Mouse (Mus musculus) intestine, postnatal 0 days (tissue): Measurements from ENCODE around the gene Vrk2. TPM values are rescaled to one million over a fixed set of nuclear protein-coding genes. Genes with fewer than 3 reads are reported as not detected.
A peak's percentile ranks its signal among the peaks of the same experiment; 100 is the strongest.

Experiments used
- ATAC-seq: fragments of 200-750 bp; cut with Nextera tagmentation; 2 replicates; pipeline ENCODE4 v1.8.0; 2017; ENCODE audit warnings: mild to moderate bottlenecking, moderate TSS enrichment, moderate library complexity
- H3K27ac ChIP-seq: fragments of 300-500 bp; sonication (generic); 2 replicates; pipeline ENCODE4 v1.5.1; 2014; ENCODE audit warnings: mild to moderate bottlenecking, low read depth, low read length, moderate library complexity
- H3K27me3 ChIP-seq: fragments of 300-500 bp; sonication (generic); replicated peaks from 2 replicates; pipeline ENCODE4 v1.6.1; 2014; ENCODE audit warnings: low read length, mixed read lengths; ENCODE audit not compliant: control insufficient read depth, insufficient read depth
- H3K36me3 ChIP-seq: fragments of 300-500 bp; sonication (generic); 2 replicates; pipeline ENCODE4 v1.6.1; 2014; ENCODE audit warnings: mild to moderate bottlenecking, moderate library complexity; ENCODE audit not compliant: control insufficient read depth, insufficient read depth
- H3K4me1 ChIP-seq: fragments of 300-500 bp; sonication (generic); replicated peaks from 2 replicates; pipeline ENCODE4 v1.6.1; 2014; ENCODE audit warnings: antibody characterized with exemption, low read length, mixed read lengths; ENCODE audit not compliant: control insufficient read depth, insufficient read depth
- H3K4me2 ChIP-seq: fragments of 300-500 bp; sonication (generic); replicated peaks from 2 replicates; pipeline ENCODE4 v1.6.1; 2014; ENCODE audit warnings: low read depth, mild to moderate bottlenecking, moderate library complexity
- H3K4me3 ChIP-seq: fragments of 300-500 bp; sonication (generic); 2 replicates; pipeline ENCODE4 v1.5.1; 2014; ENCODE audit warnings: low read depth, low read length
- H3K9ac ChIP-seq: fragments of 300-500 bp; sonication (generic); 2 replicates; pipeline ENCODE4 v1.6.1; 2014; ENCODE audit warnings: mild to moderate bottlenecking, low read depth, low read length
- H3K9me3 ChIP-seq: fragments of 300-500 bp; sonication (generic); 2 replicates; pipeline ENCODE4 v1.6.1; 2016; ENCODE audit warnings: mixed run types; ENCODE audit not compliant: control insufficient read depth
- CTCF ChIP-seq: sonication (generic); IDR thresholded peaks from 2 replicates; pipeline ENCODE4 v1.5.1; 2016; ENCODE audit warnings: low read depth, mild to moderate bottlenecking, control low read depth, antibody characterized with exemption, moderate library complexity
- WGBS: fragments of 180-500 bp; shearing (Covaris S2); extraction: QIAGEN DNeasy Blood & Tissue Kit; methylation state at CpG from one replicate; pipeline ENCODE4 v1.1.7; 2014; 5-methylcytosine and 5-hydroxymethylcytosine counted together
- polyA plus RNA-seq: library from polyadenylated mRNA; unstranded; fragments of >200 nt; fragmentation: Nextera tagmentation; extraction: Ambion mirVana; gene quantifications from 2 replicates; pipeline ENCODE4 v1.2.1, GENCODE M21; 2015

Vrk2 gene
- polyA plus RNA-seq, 1 experiment from 2014 or later: 10.1 TPM

DNA sequence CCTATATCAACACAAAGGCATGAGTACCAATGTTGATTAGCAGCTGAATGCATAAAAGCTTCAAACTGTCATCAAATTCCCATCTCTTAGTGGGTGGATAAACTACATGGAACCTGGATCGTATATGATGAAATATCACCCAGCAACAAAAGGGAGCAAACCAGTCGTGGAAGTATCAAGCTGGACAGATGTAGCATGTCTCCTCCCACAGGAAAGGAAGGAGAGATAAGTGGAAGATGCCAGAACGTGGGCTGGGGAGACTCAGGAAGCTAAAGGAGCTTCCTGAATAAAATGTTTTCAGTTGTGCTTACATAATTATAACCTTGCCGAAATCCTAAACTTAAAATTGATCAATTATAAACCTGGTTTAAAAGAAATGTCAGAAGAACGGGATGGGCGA lies 3.3 kb upstream of the Vrk2 start:
- Histone ChIP-seq H3K4me1 (peaks cover 5% of the 10 kb centered on the region; the same call in 1 of the 2 replicates), H3K27me3 (no peaks in the 10 kb centered on the region), H3K27ac (no peak overlapping the region), H3K36me3 (no peaks in the 10 kb centered on the region), H3K4me2 (no peak overlapping the region), H3K9ac (no peak overlapping the region), H3K9me3 (no peaks in the 10 kb centered on the region), H3K4me3 (no peak overlapping the region)
- no peak for ATAC-seq
- no peak for TF ChIP-seq CTCF
- 59% methylated on average over 6 of the region's 6 CpGs for WGBS

DNA sequence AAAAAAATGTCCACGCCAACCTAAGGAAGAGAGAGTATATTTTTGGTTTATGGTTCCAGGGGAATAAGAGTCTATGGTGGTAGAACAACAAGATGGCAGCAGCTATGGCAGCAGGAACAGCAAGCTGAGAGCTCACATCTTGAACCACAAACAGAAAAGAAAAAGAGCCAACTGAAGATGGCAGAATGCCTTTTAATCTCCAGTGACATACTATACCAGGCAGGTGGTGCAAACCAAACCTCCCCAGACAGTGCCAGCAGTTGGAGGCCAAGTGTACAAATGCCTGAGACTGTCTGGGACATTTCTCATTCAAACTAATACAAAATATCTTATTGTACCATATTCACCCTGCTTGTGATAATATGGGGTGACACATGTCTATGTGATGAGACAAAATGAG lies 2.4 kb upstream of the Vrk2 start:
- no peak for ATAC-seq

GRCm38 (mm10) chr11:26594487-26594886 lies 688 bp upstream of the Vrk2 start:
- no peak for ATAC-seq
- WGBS: 89% methylated on average over 1 of the region's 1 CpGs
- Histone ChIP-seq H3K9me3 (no peaks in the 10 kb centered on the region), H3K27ac (no peak overlapping the region), H3K9ac (no peak overlapping the region), H3K4me2 (no peak overlapping the region), H3K27me3 (no peaks in the 10 kb centered on the region), H3K36me3 (no peaks in the 10 kb centered on the region), H3K4me1 (peaks cover 5% of the 10 kb centered on the region; the same call in 1 of the 2 replicates), H3K4me3 (no peak overlapping the region)
- TF ChIP-seq CTCF: no peak

More for the DNA sequence above, 2.4 kb upstream of the Vrk2 start:
- Histone ChIP-seq H3K27me3 (no peaks in the 10 kb centered on the region), H3K36me3 (no peaks in the 10 kb centered on the region), H3K4me3 (no peak overlapping the region), H3K9me3 (no peaks in the 10 kb centered on the region), H3K9ac (no peak overlapping the region), H3K27ac (no peak overlapping the region), H3K4me1 (peaks cover 5% of the 10 kb centered on the region; the same call in 1 of the 2 replicates), H3K4me2 (no peak overlapping the region)
- TF ChIP-seq CTCF: no peak
- 85% methylated on average over 1 of the region's 1 CpGs for WGBS

DNA sequence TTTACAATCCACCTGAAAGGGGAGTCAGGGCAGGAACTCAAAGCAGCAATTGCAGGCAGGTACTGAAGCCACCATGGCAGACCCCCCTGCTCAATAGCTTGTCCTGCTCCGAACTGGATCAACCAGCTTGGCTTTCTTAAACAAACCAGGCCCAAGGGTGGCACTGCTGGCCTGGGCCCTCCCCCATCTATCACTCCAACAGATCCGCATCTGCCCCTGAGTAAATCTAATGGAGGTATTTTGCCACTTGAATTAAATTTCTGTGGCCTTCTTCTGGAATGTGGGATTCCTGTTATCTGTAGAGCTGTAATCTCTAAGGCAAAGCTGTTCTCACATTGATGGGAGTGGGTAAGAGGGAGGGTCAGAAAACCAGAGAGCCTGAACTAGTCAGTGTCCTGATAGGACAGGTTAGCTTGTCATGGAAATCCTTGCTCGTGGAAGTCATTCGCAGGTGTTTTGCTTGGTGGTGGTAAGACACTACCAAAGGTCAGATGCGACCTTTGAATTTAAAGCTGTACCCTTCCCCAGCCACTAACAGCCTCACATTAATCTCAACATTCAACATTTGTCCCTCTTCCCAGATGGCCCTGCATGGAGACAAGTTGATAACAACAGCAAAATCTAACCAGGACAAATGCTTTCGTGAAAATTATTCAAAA lies 1.3 kb downstream of the Vrk2 start:
- peak overlapping the region; percentile 73 for H3K4me2 ChIP-seq
- H3K9me3 ChIP-seq: no peaks in the 10 kb centered on the region
- peak overlapping the region; percentile 90 for H3K4me3 ChIP-seq
- H3K9ac ChIP-seq: peak overlapping the region; percentile 79
- peak overlapping the region; percentile 79 for H3K27ac ChIP-seq
- ATAC-seq: no peak
- no peaks in the 10 kb centered on the region for H3K36me3 ChIP-seq
- H3K4me1 ChIP-seq: peaks cover 5% of the 10 kb centered on the region; the same call in 1 of the 2 replicates
- H3K27me3 ChIP-seq: no peaks in the 10 kb centered on the region
- 16% methylated on average over 6 of the region's 6 CpGs for WGBS
- no peak for TF ChIP-seq CTCF

DNA sequence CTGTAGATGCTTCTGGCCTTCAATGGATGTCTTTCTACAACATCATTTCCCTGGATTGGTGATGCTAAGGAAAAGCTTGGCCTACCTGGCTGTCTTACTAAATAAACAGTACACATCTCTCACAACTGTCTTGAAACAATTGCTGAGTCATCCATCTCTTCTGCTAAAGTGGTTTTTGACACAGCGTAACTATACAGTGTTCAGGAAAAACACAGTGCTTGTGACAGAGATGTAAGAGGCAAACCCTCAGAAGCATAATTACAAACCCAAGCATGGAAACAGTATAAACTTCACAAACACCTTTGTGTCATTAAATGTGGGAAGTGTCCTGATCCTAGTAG lies 6.6 kb downstream of the Vrk2 start:
- Histone ChIP-seq H3K4me1 (no peaks in the 10 kb centered on the region; the same call in 1 of the 2 replicates), H3K9ac (no peak overlapping the region), H3K27ac (no peak overlapping the region), H3K4me2 (no peak overlapping the region), H3K27me3 (no peaks in the 10 kb centered on the region), H3K36me3 (no peaks in the 10 kb centered on the region), H3K9me3 (no peaks in the 10 kb centered on the region), H3K4me3 (no peak overlapping the region)
- 84% methylated on average over 1 of the region's 1 CpGs for WGBS
- TF ChIP-seq CTCF: no peak
- no peak for ATAC-seq

- H3K9ac ChIP-seq: no peak overlapping the region
- no peak overlapping the region for H3K4me2 ChIP-seq
- H3K9me3 ChIP-seq: no peaks in the 10 kb centered on the region
- no peak for TF ChIP-seq CTCF
- 75% methylated on average over 6 of the region's 6 CpGs for WGBS
- no peak overlapping the region for H3K27ac ChIP-seq
- no peaks in the 10 kb centered on the region for H3K36me3 ChIP-seq
- no peaks in the 10 kb centered on the region for H3K27me3 ChIP-seq
- no peak overlapping the region for H3K4me3 ChIP-seq
- no peak for ATAC-seq
- H3K4me1 ChIP-seq: no peaks in the 10 kb centered on the region
Observed at GRCm38 (mm10) chr11:26586367-26587183, 7.2 kb downstream of the Vrk2 start.
